Mouse (Mus musculus) G1E (cell line): Measurements from ENCODE around the gene Gm36028.

Experiments
- CTCF ChIP-seq: IDR thresholded peaks from 2 replicates; pipeline ENCODE4 v1.5.1; 2012; ENCODE audit warnings: low read depth, low read length, inconsistent platforms, mixed read lengths
- POLR2AphosphoS5 ChIP-seq: IDR thresholded peaks from 2 replicates; pipeline ENCODE4 v1.6.1; 2012; ENCODE audit warnings: low read depth, low read length, inconsistent platforms; ENCODE audit not compliant: insufficient replicate concordance
- TAL1 ChIP-seq: conservative IDR thresholded peaks from 2 replicates; pipeline ENCODE4 v1.6.1; 2012; ENCODE audit warnings: low read depth, low read length, inconsistent platforms, mixed read lengths

GRCm38 (mm10) chr16:37803387-37803950, 57.5 kb downstream of the Gm36028 start:
- TF ChIP-seq TAL1 (no peak), CTCF (no peak), POLR2AphosphoS5 (no peak)
